Mouse (Mus musculus) ES-Bruce4 (cell line): Measurements from ENCODE around the gene Snrnp35. TPM values are rescaled to one million over a fixed set of nuclear protein-coding genes. Genes with fewer than 3 reads are reported as not detected.

Source experiments
- H3K27ac ChIP-seq: 2 replicates; pipeline ENCODE4 v1.5.1; 2012; ENCODE audit warnings: low read length, inconsistent platforms; ENCODE audit not compliant: insufficient read depth
- H3K27me3 ChIP-seq: 2 replicates; pipeline ENCODE4 v1.6.1; 2012; ENCODE audit warnings: mild to moderate bottlenecking, low read length, inconsistent platforms; ENCODE audit not compliant: control insufficient read depth, poor library complexity, insufficient read depth, severe bottlenecking
- H3K36me3 ChIP-seq: 2 replicates; pipeline ENCODE4 v1.6.1; 2012; ENCODE audit warnings: inconsistent platforms, mild to moderate bottlenecking, low read length, moderate library complexity; ENCODE audit not compliant: control insufficient read depth, poor library complexity, insufficient read depth, severe bottlenecking
- H3K4me1 ChIP-seq: one replicate; pipeline ENCODE4 v1.8.1; 2011; ENCODE audit warnings: low read length; ENCODE audit not compliant: control insufficient read depth, insufficient read depth
- H3K4me3 ChIP-seq: 2 replicates; pipeline ENCODE4 v1.5.1; 2011; ENCODE audit warnings: low read depth, mild to moderate bottlenecking, low read length
- H3K9ac ChIP-seq: 2 replicates; pipeline ENCODE4 v1.6.1; 2012; ENCODE audit warnings: low read depth, mild to moderate bottlenecking, inconsistent platforms; ENCODE audit not compliant: poor library complexity, severe bottlenecking
- H3K9me3 ChIP-seq: replicated peaks from 2 replicates; pipeline ENCODE4 v1.6.1; 2012; ENCODE audit warnings: mild to moderate bottlenecking, low read length, inconsistent platforms; ENCODE audit not compliant: control insufficient read depth, poor library complexity, insufficient read depth, severe bottlenecking
- CTCF ChIP-seq: IDR thresholded peaks from one replicate; pipeline ENCODE4 v1.8.1; 2011; ENCODE audit warnings: low read depth, low read length
- EP300 ChIP-seq: IDR thresholded peaks from 2 replicates; pipeline ENCODE4 v1.6.1; 2011; ENCODE audit warnings: low read depth, low read length; ENCODE audit not compliant: insufficient read depth
- POLR2A ChIP-seq: IDR thresholded peaks from one replicate; pipeline ENCODE4 v1.8.1; 2011; ENCODE audit warnings: low read length; ENCODE audit not compliant: insufficient read depth
- polyA plus RNA-seq: library from polyadenylated mRNA; stranded (reverse); fragments of >200 nt; gene quantifications from 2 replicates; pipeline ENCODE4 v1.2.4, GENCODE M21; 2011; ENCODE audit warnings: low read depth; ENCODE audit not compliant: missing spikeins, insufficient read depth, insufficient read length

Snrnp35 gene
- 27.1 and 28.6 TPM in 2 replicates for polyA plus RNA-seq

GRCm38 (mm10) chr5:124482966-124483654 is at the start of gene Snrnp35:
TSS of gene Snrnp35 (plus strand) at chr5:124483134.
- Histone ChIP-seq H3K27me3 (no peaks in the 10 kb centered on the region), H3K4me3 (peak within 1 kb of the TSS; percentile 100), H3K27ac (peak within 1 kb of the TSS; percentile 97), H3K36me3 (no peaks in the 10 kb centered on the region), H3K4me1 (peaks cover 2% of the 10 kb centered on the region), H3K9ac (peak within 1 kb of the TSS; percentile 95), H3K9me3 (no peaks in the 10 kb centered on the region)
- TF ChIP-seq CTCF (no peak), EP300 (no peak), POLR2A (no peak)

GRCm38 (mm10) chr5:124438229-124438628 is 44.7 kb upstream of the Snrnp35 start:
- 0 out of 2 replicates have a peak overlapping the region, but pooled peaks have one; percentile 74 for H3K27ac ChIP-seq
- H3K4me1 ChIP-seq = no peaks in the 10 kb centered on the region

GRCm38 (mm10) chr5:124438746-124439145 is 44.2 kb upstream of the Snrnp35 start:
- peak overlapping the region; percentile 65 for H3K4me3 ChIP-seq
- H3K27me3 ChIP-seq = no peaks in the 10 kb centered on the region
- no peaks in the 10 kb centered on the region for H3K36me3 ChIP-seq
- H3K27ac ChIP-seq = peak overlapping the region; percentile 74
- no peaks in the 10 kb centered on the region for H3K9me3 ChIP-seq
- H3K9ac ChIP-seq = peak overlapping the region; percentile 82
- no peak for TF ChIP-seq POLR2A
- no peak for TF ChIP-seq CTCF
- TF ChIP-seq EP300 = no peak
- H3K4me1 ChIP-seq = no peaks in the 10 kb centered on the region

More at GRCm38 (mm10) chr5:124438229-124438628, 44.7 kb upstream of the Snrnp35 start:
- Histone ChIP-seq H3K9me3 (no peaks in the 10 kb centered on the region), H3K9ac (peak overlapping the region; percentile 82), H3K27me3 (no peaks in the 10 kb centered on the region), H3K36me3 (no peaks in the 10 kb centered on the region), H3K4me3 (no peak overlapping the region)
- TF ChIP-seq CTCF = peak; percentile 33
- no peak for TF ChIP-seq POLR2A
- TF ChIP-seq EP300 = no peak

- Histone ChIP-seq H3K9me3 (no peaks in the 10 kb centered on the region), H3K4me1 (no peaks in the 10 kb centered on the region)
These were observed 43.4 kb upstream of the Snrnp35 start, which contains the start of gene Kmt5a for GRCm38 (mm10) chr5:124439447-124440093. TSS of gene Kmt5a (plus strand) at chr5:124439930.

GRCm38 (mm10) chr5:124440094-124440701 is 42.7 kb upstream of the Snrnp35 start:
- peak overlapping the region; percentile 83 for H3K27ac ChIP-seq
- TF ChIP-seq EP300 (no peak), CTCF (no peak), POLR2A (no peak)
- H3K4me1 ChIP-seq = no peaks in the 10 kb centered on the region
- H3K9me3 ChIP-seq = no peaks in the 10 kb centered on the region
- H3K9ac ChIP-seq = peak overlapping the region; percentile 84
- H3K4me3 ChIP-seq = peak overlapping the region; percentile 94
- H3K36me3 ChIP-seq = no peaks in the 10 kb centered on the region
- no peaks in the 10 kb centered on the region for H3K27me3 ChIP-seq

More at GRCm38 (mm10) chr5:124439447-124440093, 43.4 kb upstream of the Snrnp35 start, which contains the start of gene Kmt5a:
- Histone ChIP-seq H3K27me3 (no peaks in the 10 kb centered on the region), H3K4me3 (peak within 1 kb of the TSS; percentile 99), H3K27ac (peak within 1 kb of the TSS; percentile 83), H3K9ac (peak within 1 kb of the TSS; percentile 84), H3K36me3 (no peaks in the 10 kb centered on the region)
- peak; percentile 74 for TF ChIP-seq POLR2A
- no peak for TF ChIP-seq CTCF
- no peak for TF ChIP-seq EP300
